Mouse (Mus musculus) stomach, embryonic 16.5 days (tissue): ENCODE results near the gene Ptprd. TPM values are rescaled to one million over a fixed set of nuclear protein-coding genes. Genes with fewer than 3 reads are reported as not detected.

Source experiments
- ATAC-seq: fragments of 200-750 bp; cut with Nextera tagmentation; 2 replicates; pipeline ENCODE4 v1.8.0; 2017; ENCODE audit warnings: moderate number of reproducible peaks, moderate TSS enrichment; ENCODE audit not compliant: insufficient read depth, low FRiP score
- H3K27ac ChIP-seq: fragments of 300-500 bp; sonication (generic); 2 replicates; pipeline ENCODE4 v1.5.1; 2014; ENCODE audit warnings: low read length
- H3K27me3 ChIP-seq: fragments of 300-500 bp; sonication (generic); 2 replicates; pipeline ENCODE4 v1.6.1; 2014; ENCODE audit warnings: low read length, control low read depth, mixed read lengths; ENCODE audit not compliant: control insufficient read depth, insufficient read depth
- H3K36me3 ChIP-seq: fragments of 300-500 bp; sonication (generic); 2 replicates; pipeline ENCODE4 v1.6.1; 2014; ENCODE audit warnings: low read length; ENCODE audit not compliant: control insufficient read depth, insufficient read depth
- H3K4me1 ChIP-seq: fragments of 300-500 bp; sonication (generic); 2 replicates; pipeline ENCODE4 v1.6.1; 2014; ENCODE audit warnings: low read length, control low read depth, mixed read lengths; ENCODE audit not compliant: control insufficient read depth, insufficient read depth
- H3K4me2 ChIP-seq: fragments of 300-500 bp; sonication (generic); 2 replicates; pipeline ENCODE4 v1.6.1; 2014; ENCODE audit warnings: low read depth, low read length, mixed read lengths
- H3K4me3 ChIP-seq: fragments of 300-500 bp; sonication (generic); replicated peaks from 2 replicates; pipeline ENCODE4 v1.5.1; 2014; ENCODE audit warnings: mild to moderate bottlenecking, low read length
- H3K9ac ChIP-seq: fragments of 300-500 bp; sonication (generic); 2 replicates; pipeline ENCODE4 v1.6.1; 2014; ENCODE audit warnings: low read length
- H3K9me3 ChIP-seq: fragments of 300-500 bp; sonication (generic); replicated peaks from 2 replicates; pipeline ENCODE4 v1.6.1; 2016; ENCODE audit warnings: low read length, control low read depth; ENCODE audit not compliant: control insufficient read depth
- WGBS: fragments of 180-500 bp; shearing (Covaris S2); extraction: QIAGEN DNeasy Blood & Tissue Kit; methylation state at CpG from one replicate; pipeline ENCODE4 v1.1.7; 2014; 5-methylcytosine and 5-hydroxymethylcytosine counted together
- polyA plus RNA-seq: library from polyadenylated mRNA; unstranded; fragments of >200 nt; fragmentation: Nextera tagmentation; extraction: Ambion mirVana; gene quantifications from 2 replicates; pipeline ENCODE4 v1.2.1, GENCODE M21; 2015

The Ptprd gene
- polyA plus RNA-seq, 1 experiment from 2014 or later: 11.0 TPM

- H3K4me1 ChIP-seq: no peaks in the 10 kb centered on the region
- H3K4me3 ChIP-seq: no peak overlapping the region
- H3K27me3 ChIP-seq: no peaks in the 10 kb centered on the region
- no peak overlapping the region for H3K27ac ChIP-seq
- ATAC-seq: no peak
- H3K4me2 ChIP-seq: no peak overlapping the region
- H3K9me3 ChIP-seq: no peaks in the 10 kb centered on the region
- H3K36me3 ChIP-seq: no peaks in the 10 kb centered on the region
- no peak overlapping the region for H3K9ac ChIP-seq
These were observed 1752.1 kb downstream of the Ptprd start for GRCm38 (mm10) chr4:76459621-76460020.

GRCm38 (mm10) chr4:76452286-76452685 is 1759.5 kb downstream of the Ptprd start:
- 72% methylated on average over 4 of the region's 4 CpGs for WGBS
- H3K4me1 ChIP-seq: no peaks in the 10 kb centered on the region
- ATAC-seq: no peak

GRCm38 (mm10) chr4:76451019-76451552 is 1760.7 kb downstream of the Ptprd start:
- H3K4me3 ChIP-seq: peak overlapping the region; percentile 89
- H3K36me3 ChIP-seq: no peaks in the 10 kb centered on the region
- WGBS: 44% methylated on average over 8 of the region's 8 CpGs
- no peaks in the 10 kb centered on the region for H3K27me3 ChIP-seq
- peak overlapping the region; percentile 2; the same call in 1 of the 2 replicates for H3K27ac ChIP-seq
- H3K4me1 ChIP-seq: peaks cover 3% of the 10 kb centered on the region; the same call in 1 of the 2 replicates
- peak overlapping the region; percentile 94 for H3K9ac ChIP-seq
- no peaks in the 10 kb centered on the region for H3K9me3 ChIP-seq
- H3K4me2 ChIP-seq: peak overlapping the region; percentile 86
- no peak for ATAC-seq

More at GRCm38 (mm10) chr4:76452286-76452685, 1759.5 kb downstream of the Ptprd start:
- no peaks in the 10 kb centered on the region for H3K27me3 ChIP-seq
- no peak overlapping the region for H3K4me3 ChIP-seq
- no peak overlapping the region for H3K9ac ChIP-seq
- no peak overlapping the region for H3K4me2 ChIP-seq
- no peaks in the 10 kb centered on the region for H3K36me3 ChIP-seq
- H3K27ac ChIP-seq: no peak overlapping the region
- H3K9me3 ChIP-seq: no peaks in the 10 kb centered on the region

- no peaks in the 10 kb centered on the region for H3K27me3 ChIP-seq
- H3K36me3 ChIP-seq: no peaks in the 10 kb centered on the region
- H3K9me3 ChIP-seq: no peaks in the 10 kb centered on the region
- peak; percentile 80 for ATAC-seq
- H3K9ac ChIP-seq: peak overlapping the region; percentile 94
- H3K4me2 ChIP-seq: peak overlapping the region; percentile 86
- 3% methylated on average over 34 of the region's 34 CpGs for WGBS
- H3K27ac ChIP-seq: peak overlapping the region; percentile 93
- peak overlapping the region; percentile 89 for H3K4me3 ChIP-seq
- H3K4me1 ChIP-seq: peaks cover 3% of the 10 kb centered on the region; the same call in 1 of the 2 replicates
These were observed 1761.3 kb downstream of the Ptprd start for GRCm38 (mm10) chr4:76450351-76451018.

GRCm38 (mm10) chr4:76449466-76450350 is 1762.1 kb downstream of the Ptprd start:
- WGBS: under 1% methylated on average over 83 of the region's 99 CpGs
- peak; percentile 85 for ATAC-seq

GRCm38 (mm10) chr4:76448678-76449465 is 1762.9 kb downstream of the Ptprd start:
- H3K27me3 ChIP-seq: no peaks in the 10 kb centered on the region
- H3K9ac ChIP-seq: peak overlapping the region; percentile 94
- peaks cover 3% of the 10 kb centered on the region; the same call in 1 of the 2 replicates for H3K4me1 ChIP-seq
- ATAC-seq: no peak
- peak overlapping the region; percentile 86 for H3K4me2 ChIP-seq
- H3K27ac ChIP-seq: peak overlapping the region; percentile 93
- WGBS: under 1% methylated on average over 24 of the region's 24 CpGs
- no peaks in the 10 kb centered on the region for H3K9me3 ChIP-seq
- no peaks in the 10 kb centered on the region for H3K36me3 ChIP-seq
- H3K4me3 ChIP-seq: peak overlapping the region; percentile 89

More at GRCm38 (mm10) chr4:76449466-76450350, 1762.1 kb downstream of the Ptprd start:
- H3K9ac ChIP-seq: peak overlapping the region; percentile 94
- H3K4me2 ChIP-seq: peak overlapping the region; percentile 86
- no peaks in the 10 kb centered on the region for H3K9me3 ChIP-seq
- H3K4me1 ChIP-seq: peaks cover 3% of the 10 kb centered on the region; the same call in 1 of the 2 replicates
- peak overlapping the region; percentile 93 for H3K27ac ChIP-seq
- H3K27me3 ChIP-seq: no peaks in the 10 kb centered on the region
- H3K4me3 ChIP-seq: peak overlapping the region; percentile 89
- no peaks in the 10 kb centered on the region for H3K36me3 ChIP-seq

GRCm38 (mm10) chr4:76447396-76447795 is 1764.4 kb downstream of the Ptprd start:
- H3K4me3 ChIP-seq: no peak overlapping the region
- no peak for ATAC-seq
- no peak overlapping the region for H3K9ac ChIP-seq
- H3K36me3 ChIP-seq: no peaks in the 10 kb centered on the region
- H3K27me3 ChIP-seq: no peaks in the 10 kb centered on the region
- H3K9me3 ChIP-seq: no peaks in the 10 kb centered on the region
- no peak overlapping the region for H3K27ac ChIP-seq
- H3K4me1 ChIP-seq: peaks cover 6% of the 10 kb centered on the region
- H3K4me2 ChIP-seq: peak overlapping the region; percentile 29; the same call in 1 of the 2 replicates

GRCm38 (mm10) chr4:76444778-76445177 is 1767.0 kb downstream of the Ptprd start:
- no peak overlapping the region for H3K4me2 ChIP-seq
- H3K36me3 ChIP-seq: no peaks in the 10 kb centered on the region
- no peaks in the 10 kb centered on the region for H3K27me3 ChIP-seq
- H3K4me3 ChIP-seq: no peak overlapping the region
- ATAC-seq: no peak
- WGBS: 84% methylated on average over 4 of the region's 4 CpGs
- H3K4me1 ChIP-seq: peaks cover 10% of the 10 kb centered on the region
- no peak overlapping the region for H3K9ac ChIP-seq
- H3K9me3 ChIP-seq: no peaks in the 10 kb centered on the region
- H3K27ac ChIP-seq: no peak overlapping the region
